ENCODE assay signal across 10 mouse cellular contexts in the genomic region with DNA sequence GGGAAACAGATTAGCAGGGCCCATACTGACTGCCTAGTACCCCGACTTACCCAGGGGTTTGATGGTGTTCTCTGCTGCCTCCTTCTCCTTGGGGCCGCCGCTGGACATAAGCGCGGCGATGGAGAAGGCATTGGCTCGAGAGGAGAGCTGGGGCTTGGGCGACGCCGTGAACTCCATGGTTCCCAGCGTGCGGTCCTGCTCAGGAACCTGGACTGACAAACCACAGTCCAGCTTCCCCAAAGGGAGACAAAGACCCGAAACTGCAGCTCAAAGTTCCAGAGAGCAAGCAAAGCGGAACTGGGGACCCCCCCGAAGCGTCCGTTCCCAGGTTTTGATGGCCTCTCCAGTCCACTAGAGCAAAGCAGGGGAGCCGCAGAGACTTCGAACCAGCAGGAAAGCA. TPM values are rescaled to one million over a fixed set of nuclear protein-coding genes. Genes with fewer than 3 reads are reported as not detected.
DNase-seq lines count a peak whose midpoint lies in the region; ATAC-seq lines count a peak whose summit lies in the region.
"Had no signal": no experiment of that assay in that cellular context is flagged by ENCODE, and none has a peak within 500 bp of the region (broad histone marks: within the 10 kb centered on the region; RNA-seq: fewer than 3 reads in every experiment).

No protein-coding gene starts in this region.

- no peak overlapping the region for H3K27ac ChIP-seq in kidney, embryonic 15.5 days
- H3K27ac ChIP-seq in embryonic facial prominence, embryonic 13.5 days: no peak overlapping the region
- no peak overlapping the region for H3K27ac ChIP-seq in intestine, embryonic 15.5 days
- no peak overlapping the region for H3K27ac ChIP-seq in midbrain, embryonic 16.5 days (ENCODE audit: low read length)
- H3K27ac ChIP-seq: layer of hippocampus, adult 2 months had no signal

- WGBS in kidney, embryonic 15.5 days: 1% methylated on average over 19 of the region's 19 CpGs
- WGBS in embryonic facial prominence, embryonic 13.5 days: under 1% methylated on average over 19 of the region's 19 CpGs
- under 1% methylated on average over 19 of the region's 19 CpGs for WGBS in intestine, embryonic 15.5 days
- under 1% methylated on average over 19 of the region's 19 CpGs for whole genome bisulfite sequencing in midbrain, embryonic 16.5 days

- peaks cover 31% of the 10 kb centered on the region for H3K4me1 ChIP-seq in kidney, embryonic 15.5 days
- H3K4me1 ChIP-seq in embryonic facial prominence, embryonic 13.5 days: peaks cover 31% of the 10 kb centered on the region
- peaks cover 29% of the 10 kb centered on the region for H3K4me1 ChIP-seq in intestine, embryonic 15.5 days (replicated peaks)
- H3K4me1 ChIP-seq in midbrain, embryonic 16.5 days (ENCODE audit: control insufficient read depth, insufficient read depth, low read length): peaks cover 3% of the 10 kb centered on the region; the same call in 1 of the 2 replicates

- H3K9me3 ChIP-seq in kidney, embryonic 15.5 days (replicated peaks): no peaks in the 10 kb centered on the region
- H3K9me3 ChIP-seq in embryonic facial prominence, embryonic 13.5 days: no peaks in the 10 kb centered on the region; the same call in 1 of the 2 replicates
- H3K9me3 ChIP-seq in intestine, embryonic 15.5 days: no peaks in the 10 kb centered on the region
- H3K9me3 ChIP-seq in midbrain, embryonic 16.5 days (replicated peaks; ENCODE audit: control insufficient read depth, low read length, poor library complexity, severe bottlenecking): no peaks in the 10 kb centered on the region

- ATAC-seq in kidney, embryonic 15.5 days (replicated peaks; ENCODE audit: low FRiP score): peak; percentile 16; the same call in 1 of the 2 replicates
- ATAC-seq in embryonic facial prominence, embryonic 13.5 days (ENCODE audit: insufficient number of reproducible peaks, insufficient read depth, low FRiP score, low TSS enrichment, low read depth): no peak
- no peak for ATAC-seq in intestine, embryonic 15.5 days
- ATAC-seq in midbrain, embryonic 16.5 days: no peak

- H3K36me3 ChIP-seq in kidney, embryonic 15.5 days: no peaks in the 10 kb centered on the region
- H3K36me3 ChIP-seq in embryonic facial prominence, embryonic 13.5 days: no peaks in the 10 kb centered on the region
- H3K36me3 ChIP-seq in intestine, embryonic 15.5 days: no peaks in the 10 kb centered on the region
- no peaks in the 10 kb centered on the region for H3K36me3 ChIP-seq in midbrain, embryonic 16.5 days (ENCODE audit: control insufficient read depth, insufficient read depth, low read length)

- no peak overlapping the region for H3K9ac ChIP-seq in kidney, embryonic 15.5 days
- no peak overlapping the region for H3K9ac ChIP-seq in embryonic facial prominence, embryonic 13.5 days
- no peak overlapping the region for H3K9ac ChIP-seq in intestine, embryonic 15.5 days
- no peak overlapping the region for H3K9ac ChIP-seq in midbrain, embryonic 16.5 days (ENCODE audit: low read depth, low read length)

- peak overlapping the region; percentile 58 for H3K4me2 ChIP-seq in kidney, embryonic 15.5 days
- peak overlapping the region; percentile 58 for H3K4me2 ChIP-seq in embryonic facial prominence, embryonic 13.5 days
- peak overlapping the region; percentile 55 for H3K4me2 ChIP-seq in intestine, embryonic 15.5 days (replicated peaks)
- H3K4me2 ChIP-seq in midbrain, embryonic 16.5 days (ENCODE audit: low read length): peak overlapping the region; percentile 18; the same call in 1 of the 2 replicates

- peaks cover 96% of the 10 kb centered on the region for H3K27me3 ChIP-seq in kidney, embryonic 15.5 days
- peaks cover 95% of the 10 kb centered on the region for H3K27me3 ChIP-seq in embryonic facial prominence, embryonic 13.5 days
- H3K27me3 ChIP-seq in intestine, embryonic 15.5 days (replicated peaks): peaks cover 82% of the 10 kb centered on the region
- peaks cover 55% of the 10 kb centered on the region for H3K27me3 ChIP-seq in midbrain, embryonic 16.5 days (ENCODE audit: control insufficient read depth, insufficient read depth, low read depth, low read length)

- no peak for DNase-seq in kidney, adult 11 months
- DNase-seq in ovary, postnatal 36 days (ENCODE audit: low spot score): no peak
- DNase-seq in layer of hippocampus, adult 11-12 months (ENCODE audit: low spot score): no peak
- DNase-seq in kidney, postnatal 25 days: no peak

- peak overlapping the region; percentile 37 for H3K4me3 ChIP-seq in kidney, embryonic 15.5 days (replicated peaks)
- H3K4me3 ChIP-seq in embryonic facial prominence, embryonic 13.5 days: peak overlapping the region; percentile 40
- H3K4me3 ChIP-seq in intestine, embryonic 15.5 days (replicated peaks): peak overlapping the region; percentile 24
- H3K4me3 ChIP-seq in midbrain, embryonic 16.5 days (ENCODE audit: low read depth, low read length): peak overlapping the region; percentile 20
- H3K4me3 ChIP-seq: layer of hippocampus, adult 2 months had no signal

RNA-seq across cellular contexts. Expression of a gene that starts 0.4 kb away (rescaled TPM):
- polyA plus RNA-seq in kidney, embryonic 15.5 days (2015; fragmentation: Nextera tagmentation; extraction: Ambion mirVana): 0.09 and 0.78 TPM in 2 replicates
- polyA plus RNA-seq in embryonic facial prominence, embryonic 13.5 days (2015; fragmentation: Nextera tagmentation; extraction: Ambion mirVana): 0.10 and 0.56 TPM in 2 replicates
- polyA plus RNA-seq in intestine, embryonic 15.5 days (2015; fragmentation: Nextera tagmentation; extraction: Ambion mirVana): 0.35 and 0.45 TPM in 2 replicates
- 0.04 and 0.30 TPM in 2 replicates for polyA plus RNA-seq in midbrain, embryonic 16.5 days (2015; fragmentation: Nextera tagmentation; extraction: Ambion mirVana)
- polyA plus RNA-seq: spleen, adult 2 months had no signal
